Mouse (Mus musculus) liver, embryonic 14 days (tissue): ENCODE results near the gene Vwa5a. TPM values are rescaled to one million over a fixed set of nuclear protein-coding genes. Genes with fewer than 3 reads are reported as not detected.

ENCODE experiments used
- polyA plus RNA-seq: library from polyadenylated mRNA; depleted of rRNA; stranded (reverse); fragments of >200 nt; gene quantifications from 2 replicates; pipeline ENCODE4 v1.2.3, GENCODE M21; 2012; rRNA removed

The Vwa5a gene
- polyA plus RNA-seq: 4.3 and 5.0 TPM in 2 replicates

GRCm38 (mm10) chr9:38718102-38718501, at the start of gene Vwa5a:
Gene Vwa5a, plus strand, starts transcription at chr9:38718268.

GRCm38 (mm10) chr9:38674501-38674900, 43.6 kb upstream of the Vwa5a start, which contains the start of gene Olfr918:
Gene Olfr918, minus strand, starts transcription at chr9:38674601.

GRCm38 (mm10) chr9:38751999-38752398, 33.9 kb downstream of the Vwa5a start, which contains the start of gene Olfr920:
Gene Olfr920, plus strand, starts transcription at chr9:38752299.

GRCm38 (mm10) chr9:38772768-38773167, 54.7 kb downstream of the Vwa5a start, which contains the start of gene Olfr921:
Gene Olfr921, plus strand, starts transcription at chr9:38773068.

Other genes with a start within 250 kb of the Vwa5a start
- not detected in 2 replicates for gene Olfr905, start 247.2 kb upstream of the Vwa5a start, polyA plus RNA-seq
- gene Olfr906, start 231.2 kb upstream of the Vwa5a start, polyA plus RNA-seq: not detected in 2 replicates
- not detected in 2 replicates for gene Olfr907, start 222.5 kb upstream of the Vwa5a start, polyA plus RNA-seq
- gene Olfr911-ps1, start 196.7 kb upstream of the Vwa5a start, polyA plus RNA-seq: not detected in 2 replicates
- gene Olfr910, start 180.4 kb upstream of the Vwa5a start, polyA plus RNA-seq: not detected in 2 replicates
- not detected in 2 replicates for gene Olfr912, start 138.1 kb upstream of the Vwa5a start, polyA plus RNA-seq
- gene Olfr913, start 125.5 kb upstream of the Vwa5a start, polyA plus RNA-seq: not detected in 2 replicates
- gene Olfr914, start 113.2 kb upstream of the Vwa5a start, polyA plus RNA-seq: not detected in 2 replicates
- not detected in 2 replicates for gene Olfr916, start 58.4 kb upstream of the Vwa5a start, polyA plus RNA-seq
- not detected in 2 replicates for gene Olfr917, start 52.4 kb upstream of the Vwa5a start, polyA plus RNA-seq
- not detected in 2 replicates for gene Olfr918, start 43.7 kb upstream of the Vwa5a start, polyA plus RNA-seq
- not detected in 2 replicates for gene Olfr919, start 14.6 kb upstream of the Vwa5a start, polyA plus RNA-seq
- gene Olfr920, start 34.0 kb downstream of the Vwa5a start, polyA plus RNA-seq: 0.03 and 0.05 TPM in 2 replicates
- gene Olfr921, start 54.8 kb downstream of the Vwa5a start, polyA plus RNA-seq: not detected in 2 replicates
- gene Olfr922, start 96.3 kb downstream of the Vwa5a start, polyA plus RNA-seq: not detected in 2 replicates
- gene Olfr923, start 108.3 kb downstream of the Vwa5a start, polyA plus RNA-seq: not detected in 2 replicates
- gene Olfr924, start 126.2 kb downstream of the Vwa5a start, polyA plus RNA-seq: not detected in 2 replicates
- gene Olfr26, start 136.8 kb downstream of the Vwa5a start, polyA plus RNA-seq: not detected in 2 replicates
- gene Olfr926, start 158.9 kb downstream of the Vwa5a start, polyA plus RNA-seq: not detected in 2 replicates
- not detected in 2 replicates for gene Olfr930, start 211.5 kb downstream of the Vwa5a start, polyA plus RNA-seq